Mouse (Mus musculus): ENCODE measurements around the gene Brinp2. TPM values are rescaled to one million over a fixed set of nuclear protein-coding genes. Genes with fewer than 3 reads are reported as not detected.
A peak's percentile ranks its signal among the peaks of the same experiment; 100 is the strongest.

Brinp2 gene
- under 1 TPM; 0.53 to 0.58 TPM for total RNA-seq (2021)
- long read RNA-seq, experiment 1, full-length matches to known transcripts: 2 of 3 reads
- long read RNA-seq, experiment 1, partial matches to known transcripts: 1 of 3 reads
- long read RNA-seq, experiment 1, other reads (novel, unspliced or antisense): 0 of 3 reads
- long read RNA-seq, experiment 2, partial matches to known transcripts: 0 of 2 reads
- long read RNA-seq, experiment 2, other reads (novel, unspliced or antisense): 2 of 2 reads

DNA sequence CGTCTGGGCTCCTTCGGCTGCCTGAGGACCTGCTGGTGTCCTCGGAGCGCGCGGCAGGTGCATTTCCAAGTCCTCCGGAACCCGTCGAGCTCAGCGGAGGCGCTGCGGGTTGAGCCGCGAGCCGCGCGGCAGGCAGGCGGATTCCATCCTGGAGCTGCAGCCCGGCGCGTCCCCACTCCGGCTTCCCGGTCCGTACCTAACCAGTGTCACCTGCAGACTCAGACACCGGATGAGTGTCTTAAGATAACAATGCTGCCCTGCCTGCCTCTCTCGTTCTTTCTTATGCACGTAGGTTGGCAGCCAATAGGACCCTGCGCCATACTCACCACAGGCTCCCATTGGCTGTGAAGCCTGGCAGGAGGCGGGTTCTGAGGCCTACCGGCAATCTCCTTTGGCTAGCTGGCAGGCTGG, at the start of gene Brinp2:
Gene Brinp2 (minus strand): TSS at position 276 of the 411 bp plus-strand sequence.
- peak; percentile 66 to 69 for DNase-seq (ENCODE audit: low spot score in 2 of 2)

DNA sequence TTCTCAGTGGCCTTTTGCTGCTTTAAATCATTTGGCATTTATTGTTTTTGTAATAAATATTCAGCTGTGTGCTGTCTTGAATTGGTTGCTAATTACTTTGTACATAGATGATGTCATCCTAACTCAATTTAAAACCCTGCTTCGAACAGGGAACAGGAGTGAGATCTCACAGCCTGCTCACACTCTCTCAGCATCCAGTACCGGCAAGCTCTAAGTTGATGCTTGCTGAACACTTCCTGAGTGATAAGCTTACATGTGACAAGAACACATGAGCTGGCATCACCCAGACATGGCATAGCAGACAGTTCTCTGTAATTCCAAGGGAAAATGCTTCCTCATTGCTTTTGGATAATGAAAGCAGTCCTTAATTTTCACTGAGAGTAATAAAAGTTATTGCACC, 44.8 kb upstream of the Brinp2 start:
- no peak for DNase-seq (ENCODE audit: low spot score in 2 of 2)

DNA sequence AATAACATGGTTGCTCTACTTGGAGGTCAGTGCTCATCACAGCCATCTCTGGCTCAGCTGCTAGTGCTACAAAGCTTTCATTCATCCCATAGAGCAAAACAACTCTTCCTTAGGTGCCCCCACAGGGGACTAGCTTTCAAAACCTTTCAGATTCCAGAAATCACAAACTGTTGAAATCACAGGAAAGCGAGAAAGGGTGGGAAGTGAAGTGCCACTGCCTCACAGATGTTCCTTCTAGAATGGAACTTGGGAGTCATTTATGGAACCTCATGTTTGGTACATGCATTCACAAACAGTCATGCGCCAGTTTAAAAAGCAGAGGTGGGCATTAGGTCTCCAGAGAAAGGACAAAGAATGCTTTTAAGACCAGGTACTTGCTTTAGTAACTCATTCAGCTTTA, 40.9 kb upstream of the Brinp2 start:
- no peak for DNase-seq (ENCODE audit: low spot score in 2 of 2)

DNA sequence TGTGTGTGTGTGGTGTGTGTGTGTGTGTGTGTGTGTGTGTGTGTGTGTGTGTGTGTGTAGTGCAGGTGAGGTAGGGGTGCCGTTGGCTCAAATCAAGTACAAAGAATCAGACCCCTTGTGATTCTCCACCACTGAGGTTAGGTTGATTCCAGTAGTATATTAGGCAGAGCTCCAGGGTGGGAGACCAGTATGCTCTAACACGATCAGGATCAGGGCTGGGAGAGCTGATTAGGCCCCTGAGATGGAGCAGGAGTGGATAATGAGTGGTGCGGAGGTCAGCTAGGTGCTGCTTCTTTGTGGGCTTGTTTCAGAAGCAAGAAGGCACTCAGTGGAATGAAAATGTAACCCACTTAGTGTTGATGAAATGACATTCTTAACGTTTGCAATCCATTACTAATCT, 34.6 kb upstream of the Brinp2 start:
- DNase-seq (ENCODE audit: low spot score in 2 of 2): no peak

DNA sequence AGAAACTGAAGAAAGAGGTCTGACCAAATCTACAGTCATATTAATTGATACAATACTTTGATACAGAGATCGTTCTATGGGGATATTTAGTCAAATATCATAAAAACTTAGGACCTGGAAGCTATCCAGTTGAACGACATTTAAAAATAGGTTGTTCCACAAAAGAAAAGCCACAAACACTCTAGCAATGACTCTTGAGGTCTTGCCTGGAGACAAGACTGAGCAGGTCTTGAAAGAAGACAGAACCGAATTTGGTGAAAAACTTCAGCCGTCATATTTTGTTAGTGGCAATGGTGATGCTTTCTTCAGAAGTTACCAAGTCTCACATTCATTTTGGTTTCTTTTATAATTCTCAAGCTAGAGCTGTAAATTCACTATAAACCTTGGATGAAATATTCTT, 32.9 kb upstream of the Brinp2 start:
- DNase-seq (ENCODE audit: low spot score in 2 of 2): no peak

DNA sequence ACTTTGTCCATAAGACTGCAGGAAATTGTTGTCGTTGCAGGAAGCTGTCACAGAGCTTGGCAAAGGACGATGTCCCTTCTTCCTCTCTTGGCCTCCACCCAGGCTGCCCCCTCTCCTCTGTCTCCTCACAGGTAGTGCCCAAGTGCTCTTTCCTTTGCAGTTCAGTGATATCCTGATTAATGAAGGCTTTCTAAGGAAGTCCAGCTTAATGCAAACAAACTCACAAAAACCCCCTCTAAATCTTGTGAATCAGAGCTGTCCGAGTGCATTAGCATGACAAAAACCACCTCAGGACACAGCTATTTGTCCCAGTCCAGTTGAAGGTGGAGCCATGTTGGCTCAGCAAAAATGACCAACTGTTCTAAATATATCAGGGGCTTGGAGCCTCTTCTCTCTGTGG, 30.7 kb upstream of the Brinp2 start:
- no peak for DNase-seq (ENCODE audit: low spot score in 2 of 2)

DNA sequence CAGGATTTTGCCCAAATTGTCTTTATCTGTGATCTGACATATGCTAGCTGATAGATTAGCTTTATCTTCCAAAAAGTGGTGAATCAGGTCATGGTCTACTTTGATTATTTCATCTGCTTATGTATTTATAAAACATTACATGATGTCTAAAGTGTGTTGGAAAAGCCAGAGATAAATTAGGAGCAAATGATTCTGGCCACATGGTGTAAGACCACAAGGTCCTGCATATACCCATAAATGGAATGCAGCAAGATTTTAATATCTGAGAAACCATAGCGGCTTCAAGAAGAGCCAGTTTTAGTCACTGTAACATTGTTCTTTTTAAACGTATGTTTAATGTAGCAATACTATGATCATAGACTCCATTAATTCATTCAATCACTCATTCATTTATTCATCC, 29.2 kb upstream of the Brinp2 start:
- DNase-seq (ENCODE audit: low spot score in 2 of 2): no peak

DNA sequence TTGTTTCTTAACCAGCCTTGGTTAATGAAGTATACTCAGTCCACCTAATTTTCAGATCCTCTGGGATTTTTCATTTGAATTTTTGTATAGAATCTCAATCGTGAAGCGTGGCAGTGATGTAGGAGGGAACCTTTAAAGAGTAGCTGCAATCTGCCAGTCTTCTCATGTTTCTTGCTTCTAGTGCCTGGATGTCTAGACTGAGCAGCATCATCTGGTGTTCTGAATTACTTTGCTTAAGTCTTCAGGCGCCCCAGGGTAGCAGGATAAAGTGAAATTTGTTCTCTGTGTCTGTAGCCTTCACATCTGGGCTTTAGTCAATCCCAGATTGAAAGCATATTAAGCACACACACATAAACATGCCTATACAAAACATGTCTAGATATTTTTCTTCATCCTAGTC, 27.1 kb upstream of the Brinp2 start:
- no peak for DNase-seq (ENCODE audit: low spot score in 2 of 2)

DNA sequence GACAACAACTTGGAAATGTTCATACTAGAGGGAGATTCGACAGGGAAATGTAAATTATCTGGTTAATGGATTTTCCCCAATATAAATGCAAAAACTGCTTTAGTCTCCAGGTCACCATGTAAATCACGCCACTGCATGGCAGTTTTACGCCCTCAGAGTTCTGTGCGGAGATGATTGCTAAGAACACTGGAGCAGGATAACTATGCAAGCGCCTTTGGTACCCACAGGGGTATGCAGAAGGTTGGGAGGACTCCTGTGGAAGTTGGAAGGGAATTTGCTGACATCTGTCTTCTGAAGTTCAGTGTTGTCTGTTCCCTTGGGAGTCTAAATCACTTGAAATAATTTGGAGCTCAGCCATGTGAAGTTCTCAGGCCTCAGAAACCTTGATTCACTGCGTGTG, 26.2 kb upstream of the Brinp2 start:
- no peak for DNase-seq (ENCODE audit: low spot score in 2 of 2)

DNA sequence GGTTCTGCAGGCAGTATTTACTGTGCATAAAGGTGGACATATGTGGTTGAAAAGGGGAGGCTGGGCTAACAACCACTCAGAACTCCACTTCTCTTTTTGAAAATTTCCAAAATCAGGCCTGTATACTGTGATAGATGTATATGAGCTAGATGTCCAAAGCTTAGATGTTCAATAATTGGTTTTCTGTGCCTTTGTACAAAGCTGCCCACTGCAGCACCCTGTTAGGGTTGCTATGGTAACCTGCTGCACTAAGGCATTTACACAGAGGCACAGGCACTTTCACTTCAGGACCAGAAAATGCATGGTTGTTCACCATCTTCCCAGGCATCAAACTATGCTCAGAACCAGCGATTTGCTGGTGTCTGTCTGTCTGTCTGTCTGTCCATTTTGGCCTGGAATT, 8.3 kb upstream of the Brinp2 start:
- no peak for DNase-seq (ENCODE audit: low spot score in 2 of 2)

DNA sequence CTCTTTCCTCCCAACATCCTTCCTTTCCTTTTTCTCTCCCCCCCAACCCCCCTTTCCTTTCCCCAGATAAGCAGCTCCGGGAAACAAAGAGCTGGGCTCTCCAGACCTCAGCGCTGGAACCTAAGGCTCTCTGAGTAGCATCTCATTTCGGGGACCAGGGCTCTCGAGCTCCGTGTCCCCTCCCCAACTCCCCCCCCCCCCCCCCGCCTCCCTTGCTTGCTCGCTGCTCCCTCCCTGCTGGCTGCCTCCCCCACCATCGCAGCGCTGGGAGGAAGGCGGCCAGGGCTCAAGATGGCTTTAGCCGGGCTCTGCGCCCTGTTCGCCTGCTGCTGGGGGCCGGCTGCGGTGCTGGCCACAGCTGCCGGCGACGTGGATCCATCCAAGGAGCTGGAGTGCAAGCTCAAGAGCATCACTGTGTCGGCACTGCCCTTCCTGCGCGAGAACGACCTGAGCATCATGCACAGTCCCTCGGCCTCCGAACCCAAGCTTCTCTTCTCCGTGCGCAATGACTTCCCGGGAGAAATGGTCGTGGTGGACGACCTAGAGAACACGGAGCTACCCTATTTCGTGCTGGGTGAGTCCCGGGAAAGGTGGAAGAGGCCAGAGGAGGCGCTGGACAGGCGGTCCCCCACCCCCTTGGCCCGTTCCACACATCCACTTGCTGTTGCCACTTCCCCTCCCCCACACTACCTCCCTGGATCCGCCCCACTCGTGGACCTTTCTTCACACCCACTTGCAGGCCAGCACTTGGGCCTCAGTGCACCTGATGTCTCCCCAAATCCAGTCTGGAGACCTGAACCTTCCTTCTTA, 6.4 kb upstream of the Brinp2 start:
- no peak for DNase-seq (ENCODE audit: low spot score in 2 of 2)

DNA sequence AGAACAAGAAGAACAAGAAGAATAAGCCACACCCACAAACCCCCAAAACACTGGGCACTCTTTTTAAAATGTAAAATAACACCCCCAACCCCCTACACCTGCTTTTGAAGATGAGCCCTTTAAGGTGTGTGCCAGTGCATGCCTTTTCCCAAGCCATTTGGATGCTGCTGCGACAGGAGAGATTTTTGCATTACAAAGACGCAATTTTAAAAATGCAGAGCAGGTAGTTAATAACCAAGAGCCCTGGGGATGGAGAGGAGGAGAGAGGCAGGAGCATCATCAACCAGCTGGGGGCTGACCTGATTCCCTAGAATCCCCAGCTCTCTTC, 5.8 kb upstream of the Brinp2 start, which contains the start of gene Astn1:
Gene Astn1 (plus strand): TSS at position 310 of the 328 bp plus-strand sequence.
- no peak for DNase-seq (ENCODE audit: low spot score in 2 of 2)

DNA sequence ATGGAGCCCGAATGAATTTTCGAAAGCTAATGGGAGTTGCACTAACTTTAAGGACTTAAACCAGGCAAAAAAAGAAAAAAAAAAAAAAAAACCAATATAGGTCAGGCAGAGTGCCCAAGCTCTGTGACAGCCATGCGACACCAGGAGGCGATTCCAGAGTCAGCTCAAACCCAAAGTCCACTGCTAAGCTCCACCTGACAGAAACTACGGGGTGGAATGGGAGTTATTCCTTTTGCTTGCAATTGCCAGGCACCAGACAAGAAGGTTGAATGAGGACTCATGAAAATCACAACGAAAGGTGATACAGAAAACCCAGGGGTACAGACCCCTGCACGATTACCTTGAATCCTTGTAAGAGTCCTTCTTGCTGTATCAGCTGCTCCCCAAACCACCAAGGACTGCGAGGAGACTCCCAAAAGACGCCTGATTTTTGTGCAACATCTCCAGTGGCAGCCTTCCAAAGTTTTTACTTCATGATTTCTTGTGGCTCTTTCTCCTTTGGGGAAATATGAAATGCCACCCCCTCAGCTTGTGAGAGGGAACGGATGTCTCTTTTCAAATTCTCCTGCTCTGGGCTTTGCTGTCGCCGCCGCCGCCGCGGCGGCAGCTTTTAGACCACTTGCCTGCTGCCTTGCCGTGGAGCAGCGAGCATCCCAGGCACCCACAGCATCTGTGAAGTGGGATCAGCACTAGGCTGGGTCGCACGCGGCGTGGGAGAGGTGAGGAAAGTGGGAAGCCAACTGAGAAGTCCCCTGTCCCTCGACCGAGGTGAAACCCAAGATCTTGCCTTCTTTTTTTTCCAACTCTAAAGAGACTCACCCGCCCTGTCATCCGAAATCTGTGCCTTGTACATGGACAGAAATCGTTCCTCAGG, 712 bp downstream of the Brinp2 start:
- peak in 1 of 2 experiments; percentile 9 for DNase-seq (ENCODE audit: low spot score in 2 of 2)

DNA sequence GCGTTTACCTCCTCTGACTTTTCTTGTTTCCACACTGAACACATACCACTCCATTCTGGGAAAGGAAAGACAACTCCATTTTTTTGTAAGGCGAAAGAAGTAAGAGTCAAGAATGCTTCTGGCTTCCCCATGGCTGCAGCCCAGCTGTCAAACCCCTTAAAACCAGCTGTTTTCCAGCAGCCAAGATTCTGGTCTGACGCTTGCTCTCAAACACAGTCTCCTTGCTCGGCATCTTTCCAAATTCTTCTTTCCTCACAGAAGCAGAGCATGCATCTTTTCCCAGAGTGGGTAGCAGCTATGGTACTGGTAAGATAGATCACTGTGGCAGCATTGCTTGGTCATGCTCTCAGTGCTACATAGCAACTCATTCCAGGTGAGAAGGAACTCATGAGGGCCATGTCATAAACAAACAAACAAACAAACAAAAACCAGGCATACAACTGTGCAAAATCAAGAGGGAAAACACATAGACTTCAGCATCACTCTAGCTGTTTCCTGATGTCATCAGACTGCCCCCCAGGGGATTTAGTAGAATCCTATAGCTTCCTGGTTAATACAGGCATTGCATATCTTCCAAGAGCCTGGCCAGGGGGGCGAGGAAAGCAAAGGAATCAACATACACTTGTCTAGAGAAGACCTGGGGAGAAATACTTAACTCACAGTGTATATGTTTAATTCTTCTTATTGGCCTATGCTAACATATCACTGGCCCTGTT, 2.3 kb downstream of the Brinp2 start:
- DNase-seq (ENCODE audit: low spot score in 2 of 2): no peak

DNA sequence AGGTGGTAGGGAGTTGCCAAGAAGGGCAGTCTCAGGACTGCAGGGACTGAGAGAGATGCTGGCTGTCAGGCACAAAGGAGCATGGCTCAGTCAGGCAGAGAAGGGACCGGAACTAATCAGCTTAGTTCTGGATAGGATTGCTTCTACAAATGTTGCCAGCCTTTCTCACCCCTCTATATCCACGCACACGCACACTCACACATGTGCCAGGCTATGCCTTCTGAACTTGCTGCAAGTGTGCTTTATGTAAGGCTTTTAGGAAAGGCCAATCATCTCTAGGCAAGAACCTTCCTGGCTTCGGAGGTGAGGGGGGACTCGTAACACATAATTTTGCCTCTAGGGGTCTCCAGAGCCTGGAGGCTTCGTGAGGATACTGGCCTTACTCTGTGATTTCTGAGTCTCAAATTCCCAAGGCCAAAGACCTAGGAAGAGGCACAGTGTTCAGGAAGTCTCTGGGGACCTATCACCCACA, 12.8 kb downstream of the Brinp2 start:
- DNase-seq (ENCODE audit: low spot score in 2 of 2): no peak

DNA sequence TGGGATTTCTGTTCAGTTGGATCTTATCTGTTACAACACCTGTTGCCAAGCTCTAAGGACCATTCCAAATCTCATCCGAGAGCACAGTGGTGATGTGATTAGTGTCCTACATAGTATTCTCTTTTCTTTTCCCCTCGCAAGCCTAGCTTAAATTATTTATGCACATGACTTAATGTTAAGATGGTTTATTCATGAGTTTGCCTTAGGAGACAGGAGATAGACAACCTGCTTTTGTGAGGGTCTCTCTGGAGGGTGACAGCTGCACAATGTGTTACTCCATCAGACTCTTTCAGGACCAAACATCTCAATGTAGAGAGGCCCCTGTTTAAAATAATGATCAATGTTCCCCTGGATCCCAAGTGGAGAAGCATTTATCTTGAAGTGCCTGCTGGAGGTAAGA, 27.3 kb downstream of the Brinp2 start:
- no peak for DNase-seq (ENCODE audit: low spot score in 2 of 2)

DNA sequence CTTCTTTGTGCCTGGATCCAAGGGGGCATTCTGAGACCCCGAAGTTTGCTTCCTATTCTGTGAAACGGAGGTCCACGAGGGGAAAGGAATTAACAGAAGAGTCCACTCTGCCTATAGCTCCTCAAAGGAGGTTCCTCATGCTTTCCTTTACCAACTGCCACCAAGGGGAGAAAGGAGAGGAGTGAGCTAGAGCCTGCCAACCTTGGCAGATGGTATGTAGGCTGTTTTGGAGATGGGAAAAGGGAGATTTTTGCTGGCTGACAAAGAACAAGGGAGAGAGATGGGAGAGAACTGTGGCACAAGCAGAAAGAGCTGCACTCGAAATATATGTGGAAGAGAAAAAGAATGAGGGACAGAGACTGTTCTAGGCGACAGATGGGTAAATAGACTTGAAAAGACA, 28.0 kb downstream of the Brinp2 start:
- DNase-seq (ENCODE audit: low spot score in 2 of 2): no peak

DNA sequence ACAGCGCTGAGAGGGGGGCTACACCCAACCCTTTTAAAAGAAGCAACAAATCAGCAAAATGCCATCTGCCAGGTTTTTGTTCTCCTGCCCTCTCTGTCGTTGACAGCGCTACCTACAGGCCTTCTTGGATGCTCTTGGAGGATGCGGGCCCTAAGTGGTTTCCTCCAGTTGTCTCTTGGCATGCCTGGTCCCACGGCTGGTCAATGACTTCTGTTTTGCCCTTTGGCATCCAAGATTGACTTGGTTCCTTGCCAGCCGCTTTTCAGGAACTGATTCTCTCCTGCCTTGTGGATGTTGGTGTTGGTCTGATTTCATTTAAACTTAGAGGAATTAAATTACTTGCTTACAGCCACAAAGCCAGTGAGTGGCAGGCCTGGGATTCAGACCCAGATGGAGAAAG, 32.8 kb downstream of the Brinp2 start:
- no peak for DNase-seq (ENCODE audit: low spot score in 2 of 2)

DNA sequence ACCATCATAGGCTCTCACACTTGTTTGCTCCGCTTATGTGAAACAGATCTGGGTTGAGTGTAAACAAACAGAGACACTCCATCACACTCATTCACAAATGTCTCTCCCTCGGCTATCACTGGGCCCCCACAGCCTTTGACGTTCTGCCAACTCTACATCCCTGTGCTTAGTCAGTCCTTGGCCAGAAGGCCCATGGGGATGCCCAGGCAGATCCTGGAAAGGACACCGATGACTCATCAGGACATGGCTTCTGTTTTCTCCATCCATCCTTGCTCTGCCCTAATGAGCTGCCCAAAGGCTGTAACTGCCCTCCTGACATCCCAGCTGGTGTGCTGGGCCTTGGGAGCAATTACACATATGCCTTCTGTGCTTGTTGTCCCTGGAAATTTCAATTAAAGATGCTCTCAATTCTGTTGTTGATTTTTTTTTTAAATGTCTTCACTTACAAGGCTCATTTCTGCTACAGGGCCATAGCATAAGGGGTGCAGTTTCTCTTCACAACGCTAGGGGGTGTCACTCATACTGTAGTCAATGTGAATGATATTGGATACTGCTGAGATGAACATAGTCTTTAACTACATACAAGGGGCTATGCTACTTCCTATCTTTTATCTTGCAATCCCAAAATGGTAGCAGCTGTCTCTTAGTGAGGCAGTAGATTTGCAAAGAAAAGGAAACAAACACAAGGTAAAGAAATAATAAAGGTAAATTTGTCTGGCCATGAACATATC, 45.5 kb downstream of the Brinp2 start:
- DNase-seq (ENCODE audit: low spot score in 2 of 2): peak; percentile 20 to 26

DNA sequence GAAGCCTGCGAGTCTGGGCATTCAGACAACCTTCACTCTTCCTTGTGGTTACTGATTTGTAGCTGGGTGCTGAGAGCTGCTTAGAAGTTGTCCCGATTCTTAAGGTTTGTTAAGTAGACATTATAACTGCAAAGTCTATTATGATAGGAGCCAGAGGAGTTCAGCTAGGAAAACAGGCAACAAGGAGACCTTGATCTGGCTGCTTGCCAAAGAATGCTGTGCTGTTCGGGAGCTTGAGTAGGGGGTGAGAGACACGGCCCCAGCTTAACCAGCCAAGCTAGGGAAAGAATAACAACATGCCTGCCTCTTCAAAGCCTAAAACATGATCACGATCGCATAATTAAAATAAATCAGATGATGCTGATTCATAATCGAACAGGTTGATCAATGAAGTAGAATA, 59.1 kb downstream of the Brinp2 start:
- no peak for DNase-seq (ENCODE audit: low spot score in 2 of 2)

All from adrenal gland, adult 18-20 months (tissue).